Mouse (Mus musculus) cerebellum, adult 9-11 months (tissue): Measurements from ENCODE around the gene Olfr102.
A peak's percentile ranks its signal among the peaks of the same experiment; 100 is the strongest.

ENCODE experiments used
- DNase-seq: peaks from one replicate; pipeline ENCODE4 v3.0.0; 2022

Olfr102 gene

DNA sequence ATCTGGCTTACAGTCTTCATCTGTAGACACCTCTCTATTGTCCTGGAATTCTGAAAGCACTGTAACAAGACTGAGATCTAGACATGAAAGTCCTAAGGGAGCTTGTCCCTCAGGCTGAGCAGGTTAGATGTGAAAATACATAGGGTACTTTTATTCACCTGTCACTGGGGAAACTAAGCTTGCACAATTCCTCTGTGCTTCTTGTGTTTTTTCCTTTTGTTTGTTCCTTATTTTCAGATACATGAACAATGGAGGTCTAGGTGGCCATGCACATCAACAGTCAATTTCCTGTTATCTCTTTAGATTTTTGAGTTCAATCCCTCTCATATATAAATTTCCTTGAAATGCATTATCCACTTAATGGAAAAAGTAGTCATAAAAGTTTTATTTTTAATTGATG, at the start of gene Olfr102:
Gene Olfr102, minus strand, starts transcription at position 101 of the 400 bp plus-strand sequence.
- DNase-seq = no peak

GRCm38 (mm10) chr17:37359282-37359681, 42.4 kb upstream of the Olfr102 start, which contains the start of gene Olfr104-ps:
Olfr104-ps (plus strand) TSS chr17:37359582.
- no peak for DNase-seq

- no peak for DNase-seq
Observed at GRCm38 (mm10) chr17:37339598-37339997, 22.7 kb upstream of the Olfr102 start, which contains the start of gene Olfr103. Olfr103 (minus strand) TSS chr17:37339698.

- no peak for DNase-seq
Observed at GRCm38 (mm10) chr17:37310146-37310699, 6.6 kb downstream of the Olfr102 start.

DNA sequence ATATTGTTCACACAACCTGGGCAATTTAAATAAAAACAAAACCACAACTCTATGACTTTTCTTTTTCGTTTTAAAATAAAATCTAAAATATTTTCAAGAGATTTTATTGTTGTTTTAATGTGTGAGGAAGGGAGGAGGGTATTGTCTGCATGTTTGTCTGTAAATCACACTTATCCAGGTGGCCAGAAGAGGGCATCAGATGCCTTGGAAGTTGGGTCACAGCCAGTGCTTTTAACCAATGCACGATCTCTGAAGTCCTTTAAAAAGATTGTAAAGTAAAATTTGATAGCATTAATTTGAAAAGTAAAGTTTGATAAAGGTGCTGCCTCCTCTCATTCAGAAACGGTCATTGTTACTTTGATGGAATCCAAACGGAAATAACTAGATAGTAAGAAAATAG, 8.4 kb downstream of the Olfr102 start:
- DNase-seq = no peak

DNA sequence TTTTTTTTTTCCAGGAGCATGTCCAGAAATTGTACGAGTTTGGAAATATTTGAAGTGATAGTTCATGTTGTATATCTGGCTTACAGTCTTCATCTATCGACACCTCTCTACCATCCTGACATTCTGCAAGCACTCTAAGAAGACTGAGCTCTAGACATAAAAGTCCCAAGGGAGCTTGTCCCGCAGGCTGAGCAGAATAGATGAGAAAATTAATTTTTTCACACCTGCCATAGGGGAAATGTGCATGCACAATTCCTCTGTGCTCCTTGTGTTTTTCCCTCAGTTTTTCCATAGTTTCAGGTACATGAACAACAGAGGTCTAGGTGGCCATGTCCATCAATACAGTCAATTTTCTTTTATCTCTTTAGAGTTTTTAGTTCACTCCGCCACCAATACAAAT, 12.6 kb downstream of the Olfr102 start, which contains the start of gene Olfr101:
Gene Olfr101, minus strand, starts transcription at position 101 of the 400 bp plus-strand sequence.
- DNase-seq = no peak

GRCm38 (mm10) chr17:37283360-37283759, 33.5 kb downstream of the Olfr102 start, which contains the start of gene Olfr99:
Olfr99 (minus strand) TSS chr17:37283460.
- DNase-seq = no peak

DNA sequence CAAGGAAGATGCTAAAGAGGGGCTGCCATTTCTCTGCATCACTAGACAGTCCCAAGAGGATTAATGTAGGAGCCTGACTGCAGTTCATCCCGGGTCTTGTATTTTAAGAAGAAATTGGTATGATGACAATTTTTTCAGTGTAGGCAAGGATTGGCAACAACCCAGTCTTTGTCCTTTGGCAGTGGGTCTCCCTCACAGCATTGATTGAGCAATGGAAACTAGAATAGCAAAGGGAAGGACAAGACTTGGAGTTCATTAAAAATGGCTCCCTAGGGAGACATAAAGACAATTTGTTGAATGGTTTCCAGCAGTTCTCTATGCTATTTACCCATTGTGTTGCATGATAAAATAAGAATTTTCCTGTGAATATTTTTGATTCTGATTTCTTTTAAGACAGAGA, 36.5 kb downstream of the Olfr102 start:
- no peak for DNase-seq

GRCm38 (mm10) chr17:37276573-37276972, 40.3 kb downstream of the Olfr102 start:
- no peak for DNase-seq

- no peak for DNase-seq
Observed at GRCm38 (mm10) chr17:37275626-37276248, 41.1 kb downstream of the Olfr102 start.

DNA sequence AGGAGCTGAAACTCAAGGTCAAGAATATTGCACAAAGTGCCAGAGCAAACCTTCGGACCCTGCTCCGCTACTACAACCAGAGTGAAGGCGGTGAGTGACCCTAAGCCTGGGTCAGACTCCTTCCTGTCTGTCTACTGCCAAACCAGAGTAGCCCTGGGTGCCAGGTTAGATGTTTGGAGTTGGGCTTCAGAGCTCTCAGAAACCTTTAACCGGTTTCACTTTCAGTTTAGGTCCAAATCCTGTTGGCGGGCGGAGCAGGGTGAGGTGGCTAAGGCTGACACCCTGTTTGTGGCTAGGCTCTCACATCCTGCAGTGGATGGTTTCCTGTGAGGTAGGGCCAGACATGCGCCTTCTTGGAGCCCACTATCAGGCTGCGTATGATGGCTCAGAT, 46.2 kb downstream of the Olfr102 start:
- no peak for DNase-seq

- DNase-seq = peak; percentile 47
Observed at GRCm38 (mm10) chr17:37270058-37270701, 46.7 kb downstream of the Olfr102 start, which contains the start of gene H2-M3. H2-M3 (plus strand) TSS chr17:37270220.

GRCm38 (mm10) chr17:37263626-37264025, 53.2 kb downstream of the Olfr102 start, which contains the start of gene Olfr98:
Olfr98 (minus strand) TSS chr17:37263749.
- DNase-seq = no peak
